Mouse (Mus musculus) embryonic fibroblast, embryonic 13.5 days (primary cell): ENCODE data around the gene Rprml.

Source experiments
- CTCF ChIP-seq: IDR thresholded peaks from 2 replicates; pipeline ENCODE4 v1.5.1; 2011; ENCODE audit warnings: mild to moderate bottlenecking, control low read depth, low read length, moderate library complexity, borderline replicate concordance; ENCODE audit not compliant: insufficient read depth
- POLR2A ChIP-seq: IDR thresholded peaks from 2 replicates; pipeline ENCODE4 v1.6.1; 2011; ENCODE audit warnings: low read depth, mild to moderate bottlenecking, control low read depth, low read length, moderate library complexity

DNA sequence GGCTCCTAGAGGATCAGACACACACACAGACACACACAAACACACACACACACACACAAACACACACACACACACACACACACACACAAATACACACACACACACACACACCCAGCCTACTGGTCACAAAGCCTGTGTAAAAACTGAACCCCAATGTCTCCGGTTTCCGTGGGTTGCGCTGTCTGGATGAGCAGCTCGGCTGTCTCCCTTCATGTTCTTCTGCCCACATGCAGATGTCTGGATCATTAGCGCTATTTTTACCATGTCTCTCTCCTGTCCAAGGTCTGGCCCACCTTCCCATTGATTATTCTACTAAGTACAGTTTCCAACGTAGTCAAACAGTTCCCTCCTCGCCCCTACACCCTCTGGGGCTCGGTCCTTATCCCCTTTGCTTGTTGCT, 13.7 kb downstream of the Rprml start:
- TF ChIP-seq POLR2A (no peak), CTCF (no peak)
